Mouse (Mus musculus) stomach, embryonic 15.5 days (tissue): ENCODE measurements around the gene Gpr157. TPM values are rescaled to one million over a fixed set of nuclear protein-coding genes. Genes with fewer than 3 reads are reported as not detected.
A peak's percentile ranks its signal among the peaks of the same experiment; 100 is the strongest.

Experiments
- ATAC-seq: fragments of 200-750 bp; cut with Nextera tagmentation; 2 replicates; pipeline ENCODE4 v1.8.0; 2017; ENCODE audit warnings: low read depth, moderate number of reproducible peaks, moderate TSS enrichment; ENCODE audit not compliant: insufficient read depth, low FRiP score
- H3K27ac ChIP-seq: fragments of 300-500 bp; sonication (generic); 2 replicates; pipeline ENCODE4 v1.5.1; 2015; ENCODE audit warnings: mild to moderate bottlenecking, inconsistent platforms
- H3K27me3 ChIP-seq: fragments of 300-500 bp; sonication (generic); replicated peaks from 2 replicates; pipeline ENCODE4 v1.6.1; 2015; ENCODE audit warnings: inconsistent platforms
- H3K36me3 ChIP-seq: fragments of 300-500 bp; sonication (generic); 2 replicates; pipeline ENCODE4 v1.6.1; 2015; ENCODE audit warnings: inconsistent platforms
- H3K4me1 ChIP-seq: fragments of 300-500 bp; sonication (generic); 2 replicates; pipeline ENCODE4 v1.6.1; 2015; ENCODE audit warnings: inconsistent platforms
- H3K4me2 ChIP-seq: fragments of 300-500 bp; sonication (generic); 2 replicates; pipeline ENCODE4 v1.6.1; 2015; ENCODE audit warnings: mild to moderate bottlenecking, inconsistent platforms
- H3K4me3 ChIP-seq: fragments of 300-500 bp; sonication (generic); replicated peaks from 2 replicates; pipeline ENCODE4 v1.5.1; 2015; ENCODE audit warnings: inconsistent platforms
- H3K9ac ChIP-seq: fragments of 300-500 bp; sonication (generic); 2 replicates; pipeline ENCODE4 v1.6.1; 2015; ENCODE audit warnings: inconsistent platforms
- H3K9me3 ChIP-seq: fragments of 300-500 bp; sonication (generic); 2 replicates; pipeline ENCODE4 v1.6.1; 2016; ENCODE audit warnings: inconsistent platforms
- whole genome bisulfite sequencing: fragments of 180-500 bp; shearing (Covaris S2); methylation state at CpG from one replicate; pipeline ENCODE4 v1.1.7; 2015; 5-methylcytosine and 5-hydroxymethylcytosine counted together
- polyA plus RNA-seq: library from polyadenylated mRNA; unstranded; fragments of >200 nt; fragmentation: Nextera tagmentation; extraction: Ambion mirVana; gene quantifications from 2 replicates; pipeline ENCODE4 v1.2.1, GENCODE M21; 2015

The Gpr157 gene
- polyA plus RNA-seq, 1 experiment from 2014 or later = 1.2 TPM

DNA sequence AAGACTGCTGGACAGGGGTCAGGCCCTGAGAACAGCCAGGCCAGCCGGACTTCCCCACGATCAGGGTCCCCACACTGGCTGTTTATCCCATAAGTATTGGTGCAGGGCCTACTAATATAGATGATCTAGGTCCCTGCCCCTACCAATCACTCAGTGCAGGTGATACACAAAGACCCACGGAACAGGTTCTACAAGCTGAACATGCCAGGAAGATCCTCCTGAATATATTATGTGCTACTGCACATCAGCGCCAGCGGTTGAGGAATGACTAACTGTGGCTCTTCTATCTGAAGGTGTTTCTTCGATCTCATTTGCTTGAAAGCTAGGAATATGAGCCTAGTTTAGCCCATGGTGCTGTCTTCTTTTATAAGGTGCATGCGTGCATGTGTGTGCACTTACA lies 11.8 kb upstream of the Gpr157 start:
- ATAC-seq = no peak
- H3K4me2 ChIP-seq = no peak overlapping the region
- WGBS = 73% methylated on average over 7 of the region's 7 CpGs
- no peaks in the 10 kb centered on the region for H3K9me3 ChIP-seq
- no peaks in the 10 kb centered on the region for H3K27me3 ChIP-seq
- H3K36me3 ChIP-seq = no peaks in the 10 kb centered on the region
- H3K4me3 ChIP-seq = no peak overlapping the region
- no peak overlapping the region for H3K9ac ChIP-seq
- 0 out of 2 replicates have a peak, but pooled peaks cover 3% of the 10 kb centered on the region for H3K4me1 ChIP-seq
- H3K27ac ChIP-seq = no peak overlapping the region

DNA sequence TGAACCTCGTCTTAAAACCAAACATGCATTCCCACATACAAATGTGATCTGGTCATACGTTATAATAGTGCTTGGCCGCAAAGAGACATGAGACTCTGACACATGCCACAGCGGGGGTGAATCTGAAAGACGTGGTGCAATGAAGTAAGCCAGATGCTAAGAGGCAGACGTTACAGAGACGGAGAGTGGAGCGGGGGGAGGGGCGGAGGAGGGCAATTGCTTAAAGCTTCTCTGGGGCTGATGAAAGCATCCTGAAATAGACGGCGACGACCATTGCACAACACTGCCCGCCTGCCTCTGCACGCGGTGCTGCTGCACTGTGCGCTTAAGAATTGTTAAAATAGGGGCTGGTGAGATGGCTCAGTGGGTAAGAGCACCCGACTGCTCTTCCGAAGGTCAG lies 11.0 kb upstream of the Gpr157 start:
- H3K27me3 ChIP-seq = no peaks in the 10 kb centered on the region
- no peak overlapping the region for H3K4me3 ChIP-seq
- ATAC-seq = no peak
- 0 out of 2 replicates have a peak, but pooled peaks cover 3% of the 10 kb centered on the region for H3K4me1 ChIP-seq
- WGBS = 34% methylated on average over 18 of the region's 18 CpGs
- H3K27ac ChIP-seq = no peak overlapping the region
- H3K9me3 ChIP-seq = no peaks in the 10 kb centered on the region
- no peak overlapping the region for H3K9ac ChIP-seq
- no peak overlapping the region for H3K4me2 ChIP-seq
- H3K36me3 ChIP-seq = no peaks in the 10 kb centered on the region

DNA sequence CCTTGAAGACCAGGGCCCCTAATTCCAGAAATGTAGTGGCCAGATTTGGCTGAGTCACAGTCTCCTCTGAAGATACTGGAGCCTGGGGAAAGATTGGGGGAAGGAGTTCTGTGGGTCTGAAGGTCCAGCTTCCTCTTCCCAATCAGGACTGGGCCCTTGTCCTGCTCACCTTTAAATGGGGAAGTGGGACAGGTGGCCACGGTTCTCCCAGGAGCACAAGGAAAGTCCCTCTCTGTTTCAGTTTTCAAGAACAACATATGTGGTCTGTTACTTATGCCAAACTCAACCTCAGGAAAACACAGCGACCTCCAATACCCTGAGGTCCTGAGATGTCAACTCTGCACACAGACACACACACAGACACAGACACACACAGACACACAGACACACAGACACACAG lies 8.5 kb upstream of the Gpr157 start:
- no peaks in the 10 kb centered on the region for H3K36me3 ChIP-seq
- no peak overlapping the region for H3K27ac ChIP-seq
- no peak for ATAC-seq
- 65% methylated on average over 2 of the region's 2 CpGs for WGBS
- 0 out of 2 replicates have a peak, but pooled peaks cover 3% of the 10 kb centered on the region for H3K4me1 ChIP-seq
- no peak overlapping the region for H3K4me3 ChIP-seq
- no peak overlapping the region for H3K4me2 ChIP-seq
- H3K9ac ChIP-seq = no peak overlapping the region
- H3K9me3 ChIP-seq = no peaks in the 10 kb centered on the region
- H3K27me3 ChIP-seq = no peaks in the 10 kb centered on the region

DNA sequence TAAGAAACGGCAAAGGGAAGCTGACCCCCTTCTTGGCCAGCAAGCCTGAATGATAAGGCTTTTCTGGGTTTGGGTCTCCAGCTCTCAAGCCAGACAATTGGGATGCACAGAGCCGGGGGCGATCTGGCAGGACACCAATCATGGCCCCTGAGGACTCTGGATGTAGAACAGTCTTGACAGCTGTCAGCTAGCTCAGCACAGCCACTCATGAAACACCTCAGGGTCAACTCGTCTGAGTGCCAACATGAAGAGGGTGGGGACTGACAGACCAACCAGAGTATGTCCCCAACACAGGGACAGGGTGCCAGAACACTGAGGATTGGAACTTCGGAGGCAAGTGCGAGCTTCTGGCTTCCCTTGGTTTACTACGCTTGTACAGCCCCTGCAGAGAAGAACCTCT lies 7.9 kb upstream of the Gpr157 start:
- 76% methylated on average over 7 of the region's 7 CpGs for WGBS
- H3K27ac ChIP-seq = no peak overlapping the region

DNA sequence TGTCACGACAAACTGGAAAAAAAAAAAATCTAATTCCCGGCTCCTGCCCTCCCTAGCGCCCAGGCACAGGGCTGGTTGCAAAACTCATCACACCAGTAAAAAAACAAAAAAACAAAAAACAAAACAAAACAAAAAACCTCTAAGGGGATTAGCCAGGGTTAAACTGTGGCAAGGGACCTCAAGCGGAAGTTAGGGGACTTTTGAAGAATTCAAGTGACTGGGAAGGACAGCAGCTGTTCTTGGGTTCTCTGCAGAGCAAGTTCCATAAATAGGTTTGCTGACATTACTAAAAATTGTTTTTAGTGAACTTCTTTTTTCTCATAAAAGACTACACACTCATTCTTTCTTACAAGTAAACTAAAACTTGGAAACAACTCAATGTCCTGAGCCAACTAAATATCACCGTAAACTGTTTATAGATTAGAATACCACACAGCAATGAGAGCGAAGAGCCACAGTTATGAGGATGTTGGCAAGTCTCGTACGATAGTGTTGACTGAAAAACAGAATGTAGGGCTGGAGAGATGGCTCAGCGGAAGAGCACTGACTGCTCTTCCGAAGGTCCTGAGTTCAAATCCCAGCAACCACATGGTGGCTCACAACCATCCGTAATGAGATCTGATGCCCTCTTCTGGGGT lies 6.7 kb upstream of the Gpr157 start:
- no peak for ATAC-seq

More for the DNA sequence above, 7.9 kb upstream of the Gpr157 start:
- no peaks in the 10 kb centered on the region for H3K9me3 ChIP-seq
- no peak for ATAC-seq
- no peak overlapping the region for H3K4me2 ChIP-seq
- H3K4me1 ChIP-seq = 0 out of 2 replicates have a peak, but pooled peaks cover 3% of the 10 kb centered on the region
- H3K27me3 ChIP-seq = no peaks in the 10 kb centered on the region
- no peak overlapping the region for H3K4me3 ChIP-seq
- H3K36me3 ChIP-seq = no peaks in the 10 kb centered on the region
- H3K9ac ChIP-seq = no peak overlapping the region

DNA sequence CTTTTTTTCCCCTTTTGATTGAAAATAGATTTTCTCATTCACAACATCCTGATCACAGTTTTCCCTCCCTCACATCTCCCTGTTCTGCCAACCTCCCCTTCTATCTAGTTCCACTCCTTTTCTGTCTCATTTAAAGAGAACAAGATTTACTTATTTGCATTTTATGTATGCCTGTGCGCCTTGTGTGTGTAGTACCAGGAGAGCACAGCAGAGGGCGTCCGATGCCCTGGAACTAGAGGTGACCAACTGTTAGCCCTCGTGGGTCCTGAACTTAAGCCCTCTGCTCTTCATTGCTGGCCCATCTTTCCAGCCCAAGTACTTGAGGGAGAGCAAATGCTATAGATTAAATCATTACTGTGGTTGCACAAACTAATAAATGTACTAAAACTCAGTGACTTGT lies 1.8 kb upstream of the Gpr157 start:
- 75% methylated on average over 4 of the region's 4 CpGs for WGBS
- Histone ChIP-seq H3K4me1 (peaks cover 19% of the 10 kb centered on the region), H3K27ac (no peak overlapping the region), H3K27me3 (no peaks in the 10 kb centered on the region), H3K4me3 (no peak overlapping the region), H3K36me3 (no peaks in the 10 kb centered on the region), H3K4me2 (no peak overlapping the region), H3K9me3 (no peaks in the 10 kb centered on the region), H3K9ac (no peak overlapping the region)
- ATAC-seq = no peak

More for the DNA sequence above, 6.7 kb upstream of the Gpr157 start:
- 60% methylated on average over 11 of the region's 11 CpGs for WGBS
- Histone ChIP-seq H3K9ac (no peak overlapping the region), H3K27ac (0 out of 2 replicates have a peak overlapping the region, but pooled peaks have one; percentile 16), H3K4me1 (0 out of 2 replicates have a peak, but pooled peaks cover 3% of the 10 kb centered on the region), H3K9me3 (no peaks in the 10 kb centered on the region), H3K4me2 (no peak overlapping the region), H3K36me3 (no peaks in the 10 kb centered on the region), H3K27me3 (no peaks in the 10 kb centered on the region), H3K4me3 (no peak overlapping the region)

DNA sequence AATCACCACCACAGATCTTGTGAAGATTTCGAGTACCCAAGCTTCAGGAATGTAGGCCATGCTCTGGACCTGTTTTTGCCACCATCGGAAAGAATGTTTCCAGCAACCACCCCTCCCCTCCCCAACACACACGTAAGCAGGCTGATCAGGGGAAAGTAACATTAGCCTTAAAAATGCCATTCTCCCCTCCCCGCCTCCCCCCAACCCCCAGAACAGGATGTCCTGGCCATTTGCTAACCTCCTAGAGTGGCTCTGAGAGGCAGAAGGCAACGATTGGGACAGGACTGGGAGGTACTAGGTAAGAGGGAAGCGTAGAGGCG lies 364 bp upstream of the Gpr157 start:
- Histone ChIP-seq H3K27ac (peak overlapping the region; percentile 57), H3K9me3 (no peaks in the 10 kb centered on the region), H3K4me1 (peaks cover 19% of the 10 kb centered on the region), H3K36me3 (no peaks in the 10 kb centered on the region), H3K9ac (0 out of 2 replicates have a peak overlapping the region, but pooled peaks have one; percentile 9), H3K27me3 (no peaks in the 10 kb centered on the region), H3K4me2 (peak overlapping the region; percentile 98), H3K4me3 (peak overlapping the region; percentile 64)
- WGBS = 3% methylated on average over 7 of the region's 7 CpGs
- ATAC-seq = no peak

DNA sequence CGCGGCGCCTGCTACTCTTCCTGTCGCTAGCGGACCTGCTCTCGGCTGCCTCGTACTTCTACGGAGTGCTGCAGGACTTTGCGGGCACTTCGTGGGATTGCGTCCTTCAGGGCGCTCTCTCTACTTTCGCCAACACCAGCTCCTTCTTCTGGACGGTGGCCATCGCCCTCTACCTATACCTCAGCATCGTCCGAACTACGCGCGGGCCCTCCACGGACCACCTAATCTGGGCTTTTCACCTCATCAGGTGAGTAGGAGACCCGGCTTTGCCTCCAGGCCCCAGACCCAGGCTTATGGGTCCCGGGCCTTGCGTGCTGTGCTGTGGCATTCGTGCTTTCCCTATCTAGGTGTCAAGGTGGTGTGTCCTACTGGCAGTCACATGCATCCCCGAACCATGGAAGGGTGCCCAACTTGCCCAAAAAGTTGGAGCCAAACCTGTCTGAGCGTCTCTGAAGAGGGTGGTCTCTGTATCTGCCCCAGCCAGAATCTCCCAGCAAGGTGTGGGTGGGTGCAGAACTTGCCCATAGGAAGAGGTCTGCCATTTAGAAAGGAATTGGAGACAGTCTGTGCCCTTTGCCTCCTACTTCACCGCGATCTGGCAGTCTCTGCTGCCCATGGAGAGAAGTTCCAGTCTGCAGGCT lies 845 bp downstream of the Gpr157 start:
- Histone ChIP-seq H3K36me3 (no peaks in the 10 kb centered on the region), H3K27ac (peak overlapping the region; percentile 77), H3K4me1 (peaks cover 19% of the 10 kb centered on the region), H3K9ac (peak overlapping the region; percentile 57), H3K4me2 (peak overlapping the region; percentile 98), H3K9me3 (no peaks in the 10 kb centered on the region), H3K27me3 (no peaks in the 10 kb centered on the region), H3K4me3 (peak overlapping the region; percentile 64)
- WGBS = 17% methylated on average over 29 of the region's 29 CpGs
- ATAC-seq = no peak

DNA sequence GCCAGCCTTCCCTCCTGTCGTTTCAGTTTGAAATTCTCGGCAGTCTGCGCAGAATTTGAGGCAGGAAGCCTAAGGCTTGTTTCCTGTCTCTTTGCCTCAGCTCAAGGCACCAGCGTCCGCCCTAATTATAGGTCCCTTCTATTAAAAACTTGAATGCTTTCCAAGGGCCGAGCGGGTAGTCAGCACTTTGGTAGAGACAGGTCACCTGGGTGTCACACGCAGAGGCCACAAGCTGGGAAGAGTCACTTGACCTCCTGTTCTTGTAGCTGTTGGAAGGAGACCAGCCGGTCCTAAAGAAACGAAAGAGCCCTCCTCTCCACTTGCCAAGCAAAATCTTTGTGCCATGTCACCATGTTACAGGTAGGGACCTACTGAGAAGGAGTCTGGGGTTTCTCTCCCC lies 2.0 kb downstream of the Gpr157 start:
- H3K4me2 ChIP-seq = no peak overlapping the region
- H3K4me3 ChIP-seq = no peak overlapping the region
- H3K9ac ChIP-seq = no peak overlapping the region

DNA sequence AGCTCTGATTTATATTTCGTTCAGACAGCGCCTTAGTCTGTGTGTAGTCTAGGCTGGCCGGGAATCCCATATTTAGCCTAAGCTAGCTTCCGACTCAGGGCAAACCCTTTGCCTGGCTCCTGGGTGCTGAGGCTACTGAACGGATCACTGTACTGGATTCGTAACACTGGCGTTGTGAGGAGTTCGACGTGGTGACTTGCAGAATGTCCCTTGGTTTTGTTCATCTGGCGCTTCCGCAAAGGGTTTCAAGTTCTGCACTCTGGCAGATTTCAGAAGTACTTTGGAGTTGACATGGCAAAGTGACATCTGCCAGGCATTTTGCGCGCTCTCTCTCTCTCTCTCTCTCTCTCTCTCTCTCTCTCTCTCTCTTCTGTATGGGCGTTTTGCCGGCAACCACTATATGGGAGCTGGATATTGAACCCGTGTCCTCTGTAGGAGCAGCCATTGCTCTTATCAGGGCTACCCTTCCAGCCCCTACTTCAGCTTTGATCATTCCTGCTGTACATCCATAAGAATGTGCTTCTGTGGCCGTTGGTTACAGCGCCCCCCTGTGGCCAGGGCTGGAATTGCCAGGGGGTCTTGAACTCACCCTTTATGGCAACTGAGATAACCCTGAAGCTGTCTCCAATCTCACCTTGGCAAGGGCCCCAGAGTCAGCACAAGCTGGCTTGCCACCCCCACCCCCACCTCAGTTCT lies 4.9 kb downstream of the Gpr157 start:
- Histone ChIP-seq H3K4me1 (peaks cover 32% of the 10 kb centered on the region), H3K36me3 (no peaks in the 10 kb centered on the region)
- WGBS = 83% methylated on average over 18 of the region's 18 CpGs

More for the DNA sequence above, 2.0 kb downstream of the Gpr157 start:
- WGBS = 78% methylated on average over 10 of the region's 10 CpGs
- H3K27ac ChIP-seq = no peak overlapping the region
- no peaks in the 10 kb centered on the region for H3K9me3 ChIP-seq
- ATAC-seq = no peak
- no peaks in the 10 kb centered on the region for H3K36me3 ChIP-seq
- H3K4me1 ChIP-seq = peaks cover 24% of the 10 kb centered on the region
- no peaks in the 10 kb centered on the region for H3K27me3 ChIP-seq

DNA sequence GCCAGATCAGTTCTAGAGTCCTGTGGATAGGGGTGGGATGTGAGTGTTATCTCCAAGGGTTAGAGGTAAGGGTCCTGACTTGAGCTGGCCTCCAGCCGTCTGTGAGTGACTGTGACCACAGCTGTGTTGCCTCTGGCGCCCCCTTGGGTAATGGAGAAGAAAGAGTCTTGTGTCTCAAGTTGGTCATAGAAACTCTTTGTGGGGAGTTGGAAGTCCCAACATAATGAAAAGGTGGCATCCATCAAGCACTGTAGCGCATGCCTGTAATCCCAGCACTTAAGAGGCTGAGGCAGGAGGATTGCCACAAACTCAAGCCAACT lies 5.4 kb downstream of the Gpr157 start:
- H3K4me2 ChIP-seq = no peak overlapping the region
- peaks cover 31% of the 10 kb centered on the region for H3K4me1 ChIP-seq
- ATAC-seq = no peak
- no peak overlapping the region for H3K4me3 ChIP-seq
- no peak overlapping the region for H3K9ac ChIP-seq
- WGBS = 56% methylated on average over 3 of the region's 3 CpGs
- no peaks in the 10 kb centered on the region for H3K9me3 ChIP-seq
- no peak overlapping the region for H3K27ac ChIP-seq
- no peaks in the 10 kb centered on the region for H3K36me3 ChIP-seq
- no peaks in the 10 kb centered on the region for H3K27me3 ChIP-seq

More for the DNA sequence above, 4.9 kb downstream of the Gpr157 start:
- H3K9ac ChIP-seq = no peak overlapping the region
- no peak overlapping the region for H3K27ac ChIP-seq
- H3K4me3 ChIP-seq = no peak overlapping the region
- no peaks in the 10 kb centered on the region for H3K9me3 ChIP-seq
- ATAC-seq = no peak
- H3K4me2 ChIP-seq = no peak overlapping the region
- no peaks in the 10 kb centered on the region for H3K27me3 ChIP-seq
